Mouse (Mus musculus): ENCODE results near the gene Napsa.

GRCm38 (mm10) chr7:44588338-44588737 is 16.2 kb downstream of the Napsa start:
- TF ChIP-seq CTCF (IDR thresholded peaks at IDR 0.05; ENCODE audit: low read depth) (no peak), EP300 (optimal IDR thresholded peaks at IDR 0.05) (no peak)

Measured in stomach, postnatal 0 days (tissue).